Mouse (Mus musculus) small intestine, adult 2 months (tissue): ENCODE data around the gene Abcb7. TPM values are rescaled to one million over a fixed set of nuclear protein-coding genes. Genes with fewer than 3 reads are reported as not detected.

Experiments
- H3K27ac ChIP-seq: fragments of 200-500 bp; 2 replicates; pipeline ENCODE4 v1.5.1; 2012; ENCODE audit warnings: low read depth, low read length, control low read depth, inconsistent platforms; ENCODE audit not compliant: insufficient read depth
- H3K27me3 ChIP-seq: fragments of 200-500 bp; 2 replicates; pipeline ENCODE4 v1.6.1; 2012; ENCODE audit warnings: mild to moderate bottlenecking, moderate library complexity, low read length, inconsistent platforms; ENCODE audit not compliant: control insufficient read depth, insufficient read depth
- H3K36me3 ChIP-seq: fragments of 200-500 bp; 2 replicates; pipeline ENCODE4 v1.6.1; 2012; ENCODE audit warnings: mild to moderate bottlenecking, low read length, control low read depth, inconsistent platforms; ENCODE audit not compliant: control insufficient read depth, insufficient read depth
- H3K4me1 ChIP-seq: fragments of 200-500 bp; 2 replicates; pipeline ENCODE4 v1.6.1; 2012; ENCODE audit warnings: low read length, inconsistent platforms, mixed read lengths; ENCODE audit not compliant: control insufficient read depth, insufficient read depth, insufficient read length
- H3K4me3 ChIP-seq: fragments of 200-500 bp; 2 replicates; pipeline ENCODE4 v1.5.1; 2012; ENCODE audit warnings: low read depth, mild to moderate bottlenecking, control low read depth, inconsistent platforms, low read length, moderate library complexity
- CTCF ChIP-seq: fragments of 200-500 bp; IDR thresholded peaks from 2 replicates; pipeline ENCODE4 v1.5.1; 2012; ENCODE audit warnings: low read depth, mild to moderate bottlenecking, control low read depth, inconsistent platforms, low read length, moderate library complexity, mixed read lengths; ENCODE audit not compliant: insufficient replicate concordance, insufficient read length; ENCODE audit errors: extremely low read depth
- POLR2A ChIP-seq: fragments of 200-500 bp; IDR thresholded peaks from 2 replicates; pipeline ENCODE4 v1.6.1; 2012; ENCODE audit warnings: low read depth, mild to moderate bottlenecking, control low read depth, inconsistent platforms, low read length, moderate library complexity
- WGBS: fragments of 180-500 bp; shearing (Covaris S2); methylation state at CpG from one replicate; pipeline ENCODE4 v1.1.7; 2018; 5-methylcytosine and 5-hydroxymethylcytosine counted together
- polyA plus RNA-seq: library from polyadenylated mRNA; depleted of rRNA; stranded (reverse); fragments of >200 nt; gene quantifications from 2 replicates; pipeline ENCODE4 v1.2.3, GENCODE M21; 2012; rRNA removed

Abcb7 gene
- polyA plus RNA-seq, 1 experiment, result 3.1 TPM

DNA sequence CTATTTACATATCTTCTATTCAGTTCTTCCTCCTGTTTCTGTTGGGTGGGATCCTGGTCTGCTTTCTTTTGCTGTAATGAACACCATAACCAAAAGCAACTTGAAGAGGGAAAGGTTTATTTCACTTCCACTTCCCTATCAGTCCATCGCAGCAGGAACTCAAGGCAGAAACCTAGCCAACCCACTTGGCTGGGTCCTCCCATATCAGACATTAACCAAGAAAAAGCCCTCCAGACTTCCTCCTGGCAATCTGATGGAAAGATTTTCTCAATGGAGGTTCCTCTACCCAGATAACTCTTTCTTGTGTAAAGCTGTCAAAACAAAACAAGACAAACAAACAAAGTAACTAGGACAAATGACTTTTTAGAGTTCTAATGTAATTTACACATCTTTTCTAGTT is 151.2 kb downstream of the Abcb7 start:
- 35% methylated on average over 1 of the region's 1 CpGs for WGBS
- Histone ChIP-seq H3K4me3 (no peak overlapping the region), H3K27me3 (no peaks in the 10 kb centered on the region), H3K4me1 (no peaks in the 10 kb centered on the region), H3K27ac (no peak overlapping the region), H3K36me3 (no peaks in the 10 kb centered on the region)
- TF ChIP-seq POLR2A (no peak), CTCF (no peak)

GRCm38 (mm10) chrX:104256561-104256960 is 157.1 kb downstream of the Abcb7 start:
- 61% methylated on average over 1 of the region's 1 CpGs for WGBS
- Histone ChIP-seq H3K27me3 (no peaks in the 10 kb centered on the region), H3K4me3 (no peak overlapping the region), H3K27ac (no peak overlapping the region), H3K36me3 (no peaks in the 10 kb centered on the region), H3K4me1 (no peaks in the 10 kb centered on the region)
- TF ChIP-seq CTCF (no peak), POLR2A (no peak)

Other genes starting within 250 kb of the Abcb7 start
- 0.08 TPM in 1 of 2 replicates, not detected in the other for gene Nexmif, start 212.7 kb downstream of the Abcb7 start, polyA plus RNA-seq
- 1.9 and 4.1 TPM in 2 replicates for gene Uprt, start 69.0 kb upstream of the Abcb7 start, polyA plus RNA-seq